Mouse (Mus musculus) midbrain, postnatal 0 days (tissue): ENCODE results near the gene Olfr360. TPM values are rescaled to one million over a fixed set of nuclear protein-coding genes. Genes with fewer than 3 reads are reported as not detected.
"Not testable (repeated sequence)": the region's sequence is repeated elsewhere in the genome, so short reads cannot be mapped to it uniquely, and the experiment has no call there.

Experiments
- ATAC-seq: fragments of 200-750 bp; cut with Nextera tagmentation; 2 replicates; pipeline ENCODE4 v1.8.0; 2017; ENCODE audit warnings: moderate number of reproducible peaks, mild to moderate bottlenecking, moderate TSS enrichment, moderate library complexity; ENCODE audit not compliant: low FRiP score
- DNase-seq: peaks from one replicate; pipeline ENCODE4 v3.0.0-alpha.2; 2015; ENCODE audit warnings: low spot score
- H3K27ac ChIP-seq: fragments of 300-500 bp; sonication (generic); 2 replicates; pipeline ENCODE4 v1.5.1; 2014; ENCODE audit warnings: low read depth, mild to moderate bottlenecking, low read length, mixed read lengths
- H3K27me3 ChIP-seq: fragments of 300-500 bp; sonication (generic); 2 replicates; pipeline ENCODE4 v1.6.1; 2014; ENCODE audit warnings: low read length, control low read depth, mixed read lengths; ENCODE audit not compliant: insufficient read depth
- H3K36me3 ChIP-seq: fragments of 300-500 bp; sonication (generic); 2 replicates; pipeline ENCODE4 v1.6.1; 2014; ENCODE audit warnings: low read length, control low read depth, mixed read lengths; ENCODE audit not compliant: insufficient read depth
- H3K4me1 ChIP-seq: fragments of 300-500 bp; sonication (generic); 2 replicates; pipeline ENCODE4 v1.6.1; 2014; ENCODE audit warnings: mild to moderate bottlenecking, control low read depth, antibody characterized with exemption, low read length, mixed read lengths; ENCODE audit not compliant: insufficient read depth
- H3K4me2 ChIP-seq: fragments of 300-500 bp; sonication (generic); 2 replicates; pipeline ENCODE4 v1.6.1; 2014; ENCODE audit warnings: low read depth, mild to moderate bottlenecking, low read length, mixed read lengths; ENCODE audit not compliant: poor library complexity, severe bottlenecking
- H3K4me3 ChIP-seq: fragments of 300-500 bp; sonication (generic); 2 replicates; pipeline ENCODE4 v1.5.1; 2014; ENCODE audit warnings: low read depth, mild to moderate bottlenecking, low read length, moderate library complexity
- H3K9ac ChIP-seq: fragments of 300-500 bp; sonication (generic); replicated peaks from 2 replicates; pipeline ENCODE4 v1.6.1; 2014; ENCODE audit warnings: mild to moderate bottlenecking, low read length, moderate library complexity, mixed read lengths; ENCODE audit not compliant: poor library complexity, severe bottlenecking
- H3K9me3 ChIP-seq: fragments of 300-500 bp; sonication (generic); 2 replicates; pipeline ENCODE4 v1.6.1; 2016; ENCODE audit warnings: low read length, control low read depth
- CTCF ChIP-seq: IDR thresholded peaks from 2 replicates; pipeline ENCODE4 v1.5.1; 2016; ENCODE audit warnings: antibody characterized with exemption, mild to moderate bottlenecking
- WGBS: fragments of 180-500 bp; shearing (Covaris S2); extraction: QIAGEN DNeasy Blood & Tissue Kit; methylation state at CpG from one replicate; pipeline ENCODE4 v1.1.7; 2014; 5-methylcytosine and 5-hydroxymethylcytosine counted together
- polyA plus RNA-seq: library from polyadenylated mRNA; unstranded; fragments of >200 nt; fragmentation: Nextera tagmentation; extraction: Ambion mirVana; gene quantifications from 2 replicates; pipeline ENCODE4 v1.2.1, GENCODE M21; 2015
- total RNA-seq: library from RNA; depleted of rRNA; stranded (reverse); fragments of >200 nt; gene quantifications from 2 replicates; pipeline ENCODE4 v1.2.3, GENCODE M21; 2014; rRNA removed

Gene Olfr360
- not detected in 2 replicates for total RNA-seq
- polyA plus RNA-seq = not detected in 2 replicates

- TF ChIP-seq CTCF = no peak
- DNase-seq = no peak
- no peak within 1 kb of the TSS for H3K4me3 ChIP-seq
- ATAC-seq = no peak
- no peaks in the 10 kb centered on the region for H3K36me3 ChIP-seq
- H3K4me2 ChIP-seq = no peak within 1 kb of the TSS
- no peaks in the 10 kb centered on the region for H3K27me3 ChIP-seq
- H3K9me3 ChIP-seq = peaks cover 6% of the 10 kb centered on the region
- no peak within 1 kb of the TSS for H3K9ac ChIP-seq
- no peaks in the 10 kb centered on the region for H3K4me1 ChIP-seq
- H3K27ac ChIP-seq = no peak within 1 kb of the TSS
Observed at GRCm38 (mm10) chr2:37065446-37065845, at the start of gene Olfr360. Gene Olfr360, plus strand, starts transcription at chr2:37065746.

- WGBS = 25% methylated on average over 1 of the region's 1 CpGs
- H3K4me3 ChIP-seq, H3K4me1 ChIP-seq, DNase-seq, H3K9me3 ChIP-seq, H3K9ac ChIP-seq, H3K27me3 ChIP-seq, ATAC-seq, H3K27ac ChIP-seq, H3K36me3 ChIP-seq, H3K4me2 ChIP-seq: not testable (repeated sequence)
Observed at GRCm38 (mm10) chr2:37089190-37089589, 23.6 kb downstream of the Olfr360 start, which contains the start of gene Olfr361. Gene Olfr361, minus strand, starts transcription at chr2:37089290.

GRCm38 (mm10) chr2:37117810-37118209 is 52.3 kb downstream of the Olfr360 start, which contains the start of gene Olfr362:
Gene Olfr362, minus strand, starts transcription at chr2:37117910.
- H3K36me3 ChIP-seq = no peaks in the 10 kb centered on the region
- H3K9ac ChIP-seq = no peak within 1 kb of the TSS
- no peaks in the 10 kb centered on the region for H3K4me1 ChIP-seq
- ATAC-seq = no peak
- H3K4me2 ChIP-seq = no peak within 1 kb of the TSS
- no peak within 1 kb of the TSS for H3K27ac ChIP-seq
- peaks cover 10% of the 10 kb centered on the region for H3K9me3 ChIP-seq
- no peaks in the 10 kb centered on the region for H3K27me3 ChIP-seq
- no peak for TF ChIP-seq CTCF
- no peak within 1 kb of the TSS for H3K4me3 ChIP-seq
- 97% methylated on average over 1 of the region's 1 CpGs for WGBS
- DNase-seq = no peak

Other genes with a start within 250 kb of the Olfr360 start
- not detected in 2 replicates for gene Olfr3, start 248.7 kb upstream of the Olfr360 start, total RNA-seq
- gene Olfr3, start 248.7 kb upstream of the Olfr360 start, polyA plus RNA-seq = not detected in 2 replicates
- gene Olfr350, start 219.4 kb upstream of the Olfr360 start, total RNA-seq = not detected in 2 replicates
- not detected in 2 replicates for gene Olfr350, start 219.4 kb upstream of the Olfr360 start, polyA plus RNA-seq
- gene Olfr351, start 203.1 kb upstream of the Olfr360 start, total RNA-seq = not detected in 2 replicates
- not detected in 2 replicates for gene Olfr351, start 203.1 kb upstream of the Olfr360 start, polyA plus RNA-seq
- gene Olfr352, start 197.3 kb upstream of the Olfr360 start, total RNA-seq = not detected in 2 replicates
- not detected in 2 replicates for gene Olfr352, start 197.3 kb upstream of the Olfr360 start, polyA plus RNA-seq
- not detected in 2 replicates for gene Olfr353, start 172.8 kb upstream of the Olfr360 start, total RNA-seq
- not detected in 2 replicates for gene Olfr353, start 172.8 kb upstream of the Olfr360 start, polyA plus RNA-seq
- gene Olfr354, start 160.1 kb upstream of the Olfr360 start, total RNA-seq = not detected in 2 replicates
- gene Olfr354, start 160.1 kb upstream of the Olfr360 start, polyA plus RNA-seq = not detected in 2 replicates
- not detected in 2 replicates for gene Olfr355, start 136.8 kb upstream of the Olfr360 start, total RNA-seq
- not detected in 2 replicates for gene Olfr355, start 136.8 kb upstream of the Olfr360 start, polyA plus RNA-seq
- gene Olfr356, start 128.6 kb upstream of the Olfr360 start, total RNA-seq = not detected in 2 replicates
- gene Olfr356, start 128.6 kb upstream of the Olfr360 start, polyA plus RNA-seq = not detected in 2 replicates
- not detected in 2 replicates for gene Olfr357, start 71.9 kb upstream of the Olfr360 start, total RNA-seq
- gene Olfr357, start 71.9 kb upstream of the Olfr360 start, polyA plus RNA-seq = not detected in 2 replicates
- gene Olfr358, start 56.4 kb upstream of the Olfr360 start, total RNA-seq = not detected in 2 replicates
- gene Olfr358, start 56.4 kb upstream of the Olfr360 start, polyA plus RNA-seq = not detected in 2 replicates
- gene Olfr361, start 23.5 kb downstream of the Olfr360 start, total RNA-seq = not detected in 2 replicates
- not detected in 2 replicates for gene Olfr361, start 23.5 kb downstream of the Olfr360 start, polyA plus RNA-seq
- not detected in 2 replicates for gene Olfr362, start 52.2 kb downstream of the Olfr360 start, total RNA-seq
- not detected in 2 replicates for gene Olfr362, start 52.2 kb downstream of the Olfr360 start, polyA plus RNA-seq
- gene Olfr364-ps1, start 73.6 kb downstream of the Olfr360 start, total RNA-seq = not detected in 2 replicates
- gene Olfr364-ps1, start 73.6 kb downstream of the Olfr360 start, polyA plus RNA-seq = not detected in 2 replicates
- gene Olfr365, start 122.5 kb downstream of the Olfr360 start, total RNA-seq = not detected in 2 replicates
- gene Olfr365, start 122.5 kb downstream of the Olfr360 start, polyA plus RNA-seq = not detected in 2 replicates
- not detected in 2 replicates for gene Olfr366, start 145.8 kb downstream of the Olfr360 start, total RNA-seq
- gene Olfr366, start 145.8 kb downstream of the Olfr360 start, polyA plus RNA-seq = not detected in 2 replicates